Mouse (Mus musculus) ES-Bruce4 (cell line): ENCODE measurements around the gene Cobl.

Experiments
- CTCF ChIP-seq: IDR thresholded peaks from one replicate; pipeline ENCODE4 v1.8.1; 2011; ENCODE audit warnings: low read depth, low read length
- POLR2A ChIP-seq: IDR thresholded peaks from one replicate; pipeline ENCODE4 v1.8.1; 2011; ENCODE audit warnings: low read length; ENCODE audit not compliant: insufficient read depth

- TF ChIP-seq CTCF (no peak), POLR2A (no peak)
Observed at GRCm38 (mm10) chr11:12299701-12300446, 164.9 kb downstream of the Cobl start.
